Mouse (Mus musculus) MEL (cell line): Measurements from ENCODE around the gene Hrct1.

Experiments used
- CTCF ChIP-seq, 3 experiments: IDR thresholded peaks in 2 of 3; conservative IDR thresholded peaks in 1 of 3; 2 replicates each; pipeline ENCODE4 v1.5.1; 2011 to 2012; ENCODE audit warnings: low read length in 3 of 3, low read depth in 2 of 3, mild to moderate bottlenecking in 2 of 3, improper control_type of control experiment in 1 of 3, inconsistent platforms in 1 of 3, mixed read lengths in 1 of 3, moderate library complexity in 1 of 3; ENCODE audit not compliant: control insufficient read depth in 1 of 3, insufficient read depth in 1 of 3, poor library complexity in 1 of 3, severe bottlenecking in 1 of 3
- EP300 ChIP-seq, 2 experiments: IDR thresholded peaks; 2 replicates each; pipeline ENCODE4 v1.6.1; 2011; ENCODE audit warnings: improper control_type of control experiment in 2 of 2, low read length in 2 of 2, low read depth in 1 of 2, mild to moderate bottlenecking in 1 of 2
- GATA1 ChIP-seq: IDR thresholded peaks from 2 replicates; pipeline ENCODE4 v1.6.1; 2011; ENCODE audit warnings: low read depth, low read length, improper control_type of control experiment
- HCFC1 ChIP-seq: IDR thresholded peaks from 2 replicates; pipeline ENCODE4 v1.6.1; 2012; ENCODE audit warnings: low read depth, mild to moderate bottlenecking, inconsistent platforms, low read length, improper control_type of control experiment, moderate library complexity
- MXI1 ChIP-seq: IDR thresholded peaks from 2 replicates; pipeline ENCODE4 v1.6.1; 2011; ENCODE audit warnings: mild to moderate bottlenecking, low read depth, low read length, improper control_type of control experiment
- POLR2A ChIP-seq, 2 experiments: IDR thresholded peaks; 2 replicates each; pipeline ENCODE4 v1.6.1; 2011 to 2012; ENCODE audit warnings: low read length in 2 of 2, mild to moderate bottlenecking in 2 of 2, control low read depth in 1 of 2, improper control_type of control experiment in 1 of 2, low read depth in 1 of 2, moderate library complexity in 1 of 2; ENCODE audit not compliant: control insufficient read depth in 1 of 2, insufficient read depth in 1 of 2, poor library complexity in 1 of 2
- SMC3 ChIP-seq: IDR thresholded peaks from 2 replicates; pipeline ENCODE4 v1.6.1; 2011; ENCODE audit warnings: low read depth, low read length, improper control_type of control experiment
- ZC3H11A ChIP-seq: IDR thresholded peaks from 2 replicates; pipeline ENCODE4 v1.6.1; 2012; ENCODE audit warnings: low read depth, mild to moderate bottlenecking, inconsistent platforms, low read length, improper control_type of control experiment
- ZNF384 ChIP-seq: IDR thresholded peaks from 2 replicates; pipeline ENCODE4 v1.6.1; 2012; ENCODE audit warnings: low read depth, mild to moderate bottlenecking, inconsistent platforms, low read length, improper control_type of control experiment

DNA sequence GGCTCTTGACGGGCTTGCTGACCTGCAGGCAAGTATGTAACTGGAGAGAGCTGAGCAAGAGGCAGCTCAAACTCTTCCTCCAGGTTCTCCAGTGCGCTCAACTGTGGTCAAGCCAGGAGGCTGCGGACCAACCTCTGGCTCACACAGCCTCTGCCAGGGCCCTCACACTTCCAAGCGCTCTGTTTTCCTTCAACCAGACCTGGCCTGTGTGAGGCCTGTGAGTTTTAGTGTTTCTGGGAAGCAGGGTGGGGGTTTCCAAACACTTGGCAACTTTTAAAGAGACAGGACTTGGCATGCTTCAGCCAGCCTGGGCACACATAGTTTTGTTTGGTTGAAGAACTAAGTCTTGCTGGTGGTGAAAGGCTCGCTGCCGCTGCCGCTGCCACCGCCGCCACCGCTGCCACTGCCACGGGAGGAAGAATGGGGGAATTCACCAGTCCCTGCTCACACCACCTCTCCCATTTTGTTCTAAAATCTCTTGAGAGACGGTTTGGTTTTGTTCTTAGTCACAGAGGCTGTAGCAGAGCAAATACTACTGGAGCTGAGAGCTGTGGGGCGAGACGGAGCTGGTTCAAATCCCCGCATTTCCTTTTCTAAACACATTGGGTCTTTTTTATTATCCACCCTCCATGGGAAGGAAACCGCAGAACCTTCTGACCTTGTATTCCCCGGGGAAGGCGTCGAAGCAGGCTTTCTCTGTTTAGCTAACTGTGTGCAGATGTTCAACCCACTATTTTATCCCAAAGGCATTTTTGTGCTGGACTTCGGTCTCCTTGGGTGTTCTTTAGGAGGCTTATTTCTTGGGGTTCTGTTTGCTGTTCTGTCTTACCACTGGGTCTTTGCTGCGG, 32.8 kb downstream of the Hrct1 start:
- TF ChIP-seq HCFC1 = no peak
- TF ChIP-seq POLR2A (IDR thresholded peaks at IDR 0.05; ENCODE audit: control insufficient read depth in 1 of 2, insufficient read depth in 1 of 2, low read depth in 1 of 2, low read length in 2 of 2, poor library complexity in 1 of 2) = no peak
- TF ChIP-seq ZNF384 = no peak
- TF ChIP-seq SMC3 = no peak
- TF ChIP-seq CTCF (IDR thresholded peaks at IDR 0.05 in 2 of 3, conservative IDR thresholded peaks at IDR 0.05 in 1 of 3; ENCODE audit: control insufficient read depth in 1 of 3, insufficient read depth in 1 of 3, low read depth in 2 of 3, low read length in 3 of 3, poor library complexity in 1 of 3, severe bottlenecking in 1 of 3) = no peak
- TF ChIP-seq EP300 (IDR thresholded peaks at IDR 0.05; ENCODE audit: low read depth in 1 of 2, low read length in 2 of 2) = no peak
- no peak for TF ChIP-seq ZC3H11A
- no peak for TF ChIP-seq MXI1
- no peak for TF ChIP-seq GATA1
